Mouse (Mus musculus) left cerebral cortex, adult 8-10 months (tissue): ENCODE measurements around the gene Pax6. TPM values are rescaled to one million over a fixed set of nuclear protein-coding genes. Genes with fewer than 3 reads are reported as not detected.

ENCODE experiments used
- DNase-seq, 2 experiments: peaks; one replicate each; pipeline ENCODE4 v3.0.0; 2022; ENCODE audit warnings: low spot score in 2 of 2
- total RNA-seq, 4 experiments: library from RNA; stranded (reverse); gene quantifications; 2 replicates each; pipeline ENCODE4 v1.2.4; 2022

Gene Pax6
- 10 to 100 TPM in 3 of 4 experiments, 1 to 10 TPM in 1; 9.3 to 12.0 (median 11.3) TPM for total RNA-seq

- no peak for DNase-seq
Observed at GRCm38 (mm10) chr2:105668271-105669270, at the start of gene Pax6. TSS of gene Pax6 (plus strand) at chr2:105668900.

- DNase-seq = no peak
Observed at GRCm38 (mm10) chr2:105648933-105649332, 19.8 kb upstream of the Pax6 start.

- DNase-seq = no peak
Observed at GRCm38 (mm10) chr2:105656456-105656855, 12.2 kb upstream of the Pax6 start.

- DNase-seq = no peak
Observed at GRCm38 (mm10) chr2:105659350-105659749, 9.3 kb upstream of the Pax6 start.

GRCm38 (mm10) chr2:105659926-105660873 lies 8.5 kb upstream of the Pax6 start:
- DNase-seq = no peak

GRCm38 (mm10) chr2:105660874-105661622 lies 7.7 kb upstream of the Pax6 start:
- no peak for DNase-seq

GRCm38 (mm10) chr2:105661623-105662066 lies 7.1 kb upstream of the Pax6 start:
- no peak for DNase-seq

GRCm38 (mm10) chr2:105662121-105662520 lies 6.6 kb upstream of the Pax6 start:
- DNase-seq = no peak

GRCm38 (mm10) chr2:105662606-105663005 lies 6.1 kb upstream of the Pax6 start:
- no peak for DNase-seq

- no peak for DNase-seq
Observed at GRCm38 (mm10) chr2:105663101-105663511, 5.6 kb upstream of the Pax6 start.

GRCm38 (mm10) chr2:105664996-105665395 lies 3.7 kb upstream of the Pax6 start:
- DNase-seq = no peak

- DNase-seq = no peak
Observed at GRCm38 (mm10) chr2:105665491-105666250, 3.0 kb upstream of the Pax6 start.

- no peak for DNase-seq
Observed at GRCm38 (mm10) chr2:105666331-105666730, 2.4 kb upstream of the Pax6 start.

- DNase-seq = no peak
Observed at GRCm38 (mm10) chr2:105666763-105667625, 1.7 kb upstream of the Pax6 start.

GRCm38 (mm10) chr2:105667626-105667950 lies 1.1 kb upstream of the Pax6 start:
- no peak for DNase-seq

- DNase-seq = no peak
Observed at GRCm38 (mm10) chr2:105669371-105669861, 716 bp downstream of the Pax6 start.

GRCm38 (mm10) chr2:105669881-105670730 lies 1.4 kb downstream of the Pax6 start:
- no peak for DNase-seq

- DNase-seq = no peak
Observed at GRCm38 (mm10) chr2:105670731-105671095, 2.0 kb downstream of the Pax6 start.
